Mouse (Mus musculus): ENCODE data around the gene Umps.

Gene Umps

DNA sequence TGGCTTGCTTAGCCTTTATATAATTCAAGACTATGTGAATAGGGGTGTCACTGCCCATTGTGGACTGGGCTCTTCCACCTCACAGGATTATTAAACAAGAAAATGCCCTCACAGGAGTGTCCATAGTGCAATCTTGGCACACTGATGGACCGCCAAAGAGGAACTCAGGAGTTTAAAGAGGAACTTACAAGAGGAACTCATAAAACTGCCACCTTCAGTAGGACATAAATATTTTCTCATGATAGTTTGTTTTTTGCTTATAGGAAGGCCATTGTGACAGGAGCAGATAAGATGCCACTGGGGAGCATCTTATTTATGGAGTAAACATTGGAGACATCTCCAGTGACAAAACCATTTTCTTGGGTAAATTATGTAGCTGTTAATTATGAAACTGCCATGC lies 12.0 kb downstream of the Umps start:
- DNase-seq (ENCODE audit: low spot score): no peak

DNA sequence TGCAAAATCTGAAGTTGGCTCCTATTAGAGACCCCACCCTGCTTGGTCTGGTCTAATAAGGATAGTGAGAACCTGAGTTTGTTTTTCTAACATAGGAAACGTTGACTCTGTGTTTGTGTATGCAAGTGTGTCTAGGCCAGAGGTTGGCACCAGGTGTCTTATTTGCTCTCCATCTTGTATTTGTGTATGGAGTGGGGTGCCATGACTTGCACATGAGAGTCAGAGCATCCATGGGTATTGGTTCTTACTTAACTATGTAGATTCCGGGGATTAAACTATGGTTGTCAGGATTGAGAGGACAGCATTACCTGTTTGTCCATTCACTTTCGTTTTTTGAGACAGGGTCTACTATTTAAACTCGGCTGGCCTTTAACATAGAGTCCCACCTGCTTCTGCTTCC lies 13.8 kb downstream of the Umps start:
- no peak for DNase-seq (ENCODE audit: low spot score)

DNA sequence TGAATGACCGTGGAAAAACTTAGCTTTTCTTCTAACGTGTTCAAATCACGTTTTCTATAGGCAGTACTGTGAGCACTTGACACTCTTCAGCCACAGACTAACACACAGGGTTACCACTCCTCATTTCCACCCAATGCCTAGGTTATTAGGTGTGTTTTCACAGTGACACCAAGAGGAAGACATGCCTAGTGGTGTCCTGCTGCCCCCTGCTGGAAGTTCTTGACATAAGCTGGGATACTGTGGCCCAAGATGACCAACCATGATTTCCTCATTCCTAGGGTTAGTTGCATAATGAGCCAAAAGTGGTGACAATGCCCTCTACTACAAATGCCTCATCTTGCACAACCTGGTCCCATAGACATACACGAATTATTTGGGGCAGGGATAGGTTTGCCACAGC lies 16.0 kb downstream of the Umps start:
- DNase-seq (ENCODE audit: low spot score): peak; percentile 83

DNA sequence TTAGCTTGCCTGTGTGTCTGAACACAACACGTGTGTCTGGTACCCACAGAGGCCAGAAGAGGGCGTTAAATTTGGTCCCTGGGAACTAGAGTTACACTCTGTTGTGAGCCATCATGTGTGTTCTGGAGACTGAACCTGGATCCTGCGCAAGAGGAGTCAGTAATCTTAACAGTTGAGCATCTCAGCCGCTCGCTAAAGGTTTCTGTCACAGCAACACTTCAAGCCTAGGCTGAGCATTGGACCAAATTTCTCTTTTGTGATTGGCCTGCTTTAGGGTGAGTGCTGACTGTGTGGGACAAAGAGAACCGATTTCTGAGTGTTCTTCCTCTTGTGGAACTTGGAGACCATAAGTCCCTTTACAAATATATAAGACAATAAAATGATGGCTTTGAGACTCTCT lies 16.5 kb downstream of the Umps start:
- DNase-seq (ENCODE audit: low spot score): no peak

DNA sequence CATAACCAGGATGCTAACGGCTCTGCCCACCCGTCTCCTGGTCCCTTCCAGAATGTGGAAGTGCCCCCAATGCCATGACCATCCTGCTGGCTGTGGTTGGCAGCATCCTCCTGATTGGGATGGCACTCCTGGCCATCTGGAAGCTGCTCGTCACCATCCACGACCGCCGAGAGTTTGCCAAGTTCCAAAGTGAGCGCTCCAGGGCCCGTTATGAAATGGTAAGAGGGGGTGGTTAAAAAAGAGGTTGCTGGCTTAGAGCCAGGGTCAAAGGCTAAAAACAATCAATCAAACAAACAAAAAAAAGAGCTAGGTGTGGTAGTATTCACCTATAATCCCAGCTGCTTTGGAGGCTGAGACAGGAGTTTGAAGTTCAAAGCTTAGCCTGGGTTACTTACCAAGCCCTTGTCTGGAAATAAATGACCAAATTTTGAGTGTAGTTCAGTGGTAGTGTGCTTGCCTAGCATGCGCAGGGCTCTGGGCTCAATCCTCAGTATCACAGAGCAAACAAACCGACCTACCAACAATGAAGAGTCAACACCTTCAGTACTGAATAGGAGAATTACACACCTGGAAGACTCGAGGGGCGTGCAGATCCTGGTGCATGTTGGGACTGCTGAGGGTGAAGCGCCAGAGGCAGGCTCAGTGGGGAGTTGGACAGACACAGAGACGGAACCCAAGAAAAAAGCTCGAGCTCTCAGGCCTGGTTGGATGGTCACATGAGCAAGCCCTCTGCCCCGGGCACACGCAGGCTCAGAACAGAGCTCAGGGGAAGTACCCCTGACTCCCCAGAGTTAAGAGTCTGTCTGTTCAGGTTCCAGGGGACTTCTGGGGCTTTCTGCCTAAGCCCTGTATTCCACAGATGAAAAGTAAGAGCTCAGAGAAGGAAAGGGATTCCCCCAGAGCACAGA lies 18.9 kb downstream of the Umps start:
- DNase-seq (ENCODE audit: low spot score): no peak

DNA sequence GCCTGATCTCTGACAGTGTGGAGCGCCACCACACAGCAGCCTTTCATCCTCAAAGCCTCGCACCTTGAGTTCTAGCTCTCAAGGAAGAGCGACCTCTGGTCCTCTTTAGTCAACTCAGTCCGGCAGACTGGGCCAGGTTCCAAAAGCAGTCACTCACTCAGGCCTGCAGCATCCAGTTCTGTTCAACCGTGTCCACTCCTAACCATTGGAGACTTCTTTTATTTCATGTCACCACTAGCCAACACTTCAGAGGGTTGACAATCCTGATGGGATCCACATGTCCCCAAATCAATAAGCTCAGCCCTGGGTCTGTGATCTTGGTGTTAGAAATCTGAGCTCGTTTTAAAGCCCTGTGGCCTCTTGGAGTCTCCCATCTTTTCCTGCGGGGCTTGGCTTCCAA lies 20.8 kb downstream of the Umps start:
- no peak for DNase-seq (ENCODE audit: low spot score)

DNA sequence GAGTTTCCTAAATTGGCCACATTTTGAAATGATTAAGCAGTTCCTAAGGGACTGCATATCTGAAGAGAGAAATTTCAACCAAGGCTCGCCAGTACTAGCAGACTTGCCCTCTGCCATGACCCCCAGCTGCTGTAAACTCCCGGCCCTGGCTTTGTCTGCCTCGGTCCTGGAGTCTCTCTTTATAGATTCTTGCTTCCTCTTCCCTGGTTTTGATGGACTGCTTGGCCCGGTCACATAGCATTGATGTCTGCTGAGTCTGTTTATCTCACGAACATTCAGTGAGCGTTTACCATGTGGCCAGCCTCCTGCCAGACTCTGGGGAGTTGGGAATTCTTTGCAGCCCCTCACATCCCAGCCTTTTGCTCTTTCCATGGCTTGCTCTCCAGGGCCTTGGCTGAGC lies 22.1 kb downstream of the Umps start:
- no peak for DNase-seq (ENCODE audit: low spot score)

DNA sequence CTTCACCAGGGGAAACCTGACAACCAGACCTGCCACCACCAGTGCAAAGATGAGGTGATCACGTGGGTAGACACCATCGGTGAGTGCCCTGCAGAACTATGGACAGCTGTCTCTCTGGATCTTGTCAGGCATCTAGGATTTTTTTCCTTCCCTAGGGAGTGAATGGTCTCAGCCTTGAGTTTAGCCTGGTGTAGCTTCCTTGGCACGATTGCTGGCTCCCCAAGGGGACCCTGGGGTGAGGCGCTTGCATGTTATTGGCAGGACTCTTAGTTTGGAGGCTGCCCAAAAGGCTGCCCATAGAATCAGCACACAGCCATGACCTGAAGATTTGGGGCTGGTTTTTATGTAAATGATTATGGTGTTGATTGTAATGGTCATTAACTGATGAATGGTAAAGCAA lies 22.7 kb downstream of the Umps start:
- DNase-seq (ENCODE audit: low spot score): no peak

DNA sequence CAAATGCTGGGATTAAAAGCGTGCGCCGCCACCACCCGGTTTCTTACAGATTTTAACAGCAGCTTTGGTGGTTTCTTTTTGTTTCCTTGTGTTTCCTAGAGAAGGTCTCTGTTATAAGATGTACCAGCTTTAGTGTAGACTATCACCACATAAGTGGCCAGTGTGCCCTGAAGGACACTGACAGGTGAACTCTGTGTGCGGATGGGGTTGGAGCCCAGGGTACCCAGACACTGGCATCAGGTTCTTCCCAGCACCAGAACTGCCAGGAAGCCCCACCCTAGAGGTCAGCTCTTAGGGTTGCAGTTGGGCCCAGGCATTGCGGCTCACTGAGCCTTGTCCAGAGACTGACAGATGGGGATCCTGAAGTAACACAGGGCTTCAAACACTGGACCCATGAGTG lies 23.4 kb downstream of the Umps start:
- DNase-seq (ENCODE audit: low spot score): no peak

DNA sequence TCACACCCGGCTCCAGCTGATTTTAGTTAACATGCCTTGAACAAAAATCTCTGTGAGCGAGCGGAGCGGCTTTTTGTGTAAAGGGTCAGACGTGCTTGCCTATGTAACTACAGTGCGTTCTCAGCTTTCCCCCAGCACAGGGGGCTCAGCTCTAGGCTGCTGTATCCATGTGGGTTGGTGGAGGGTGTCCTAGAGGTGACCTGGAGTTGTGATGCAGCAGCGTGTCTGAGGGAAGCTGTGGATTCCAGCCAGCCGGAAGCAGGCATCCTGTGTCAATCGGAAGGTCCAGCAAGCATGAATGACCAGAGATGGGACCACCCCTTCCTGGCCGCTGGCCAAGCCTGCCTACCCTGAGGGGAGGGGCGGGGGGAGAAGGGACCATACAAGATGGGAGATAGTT lies 24.5 kb downstream of the Umps start:
- peak; percentile 21 for DNase-seq (ENCODE audit: low spot score)

DNA sequence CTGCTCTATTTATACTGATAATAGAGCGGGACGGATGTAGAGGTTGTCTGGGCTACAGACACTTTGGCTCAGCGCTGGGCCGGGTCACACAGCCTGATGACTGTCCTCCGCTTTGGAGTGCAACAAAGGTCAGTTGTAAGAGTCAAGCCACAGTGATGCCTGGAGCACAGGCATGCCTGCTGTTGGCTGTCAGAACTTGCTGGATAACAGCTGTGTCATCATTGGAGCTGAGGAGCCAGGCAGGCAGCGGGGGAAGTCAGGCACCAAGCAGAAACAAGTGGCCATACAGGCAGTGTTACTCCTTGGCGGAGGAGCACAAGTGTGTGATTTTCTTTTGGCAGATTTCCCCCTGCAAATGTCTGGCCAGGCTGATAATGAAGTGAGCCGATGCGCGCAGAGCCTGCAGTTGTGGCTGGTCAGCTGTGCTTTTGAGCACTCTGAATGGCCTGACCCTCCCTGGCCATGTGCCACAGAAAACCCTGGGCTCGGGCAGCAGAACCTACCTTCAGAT lies 25.5 kb downstream of the Umps start:
- DNase-seq (ENCODE audit: low spot score): peak; percentile 47

DNA sequence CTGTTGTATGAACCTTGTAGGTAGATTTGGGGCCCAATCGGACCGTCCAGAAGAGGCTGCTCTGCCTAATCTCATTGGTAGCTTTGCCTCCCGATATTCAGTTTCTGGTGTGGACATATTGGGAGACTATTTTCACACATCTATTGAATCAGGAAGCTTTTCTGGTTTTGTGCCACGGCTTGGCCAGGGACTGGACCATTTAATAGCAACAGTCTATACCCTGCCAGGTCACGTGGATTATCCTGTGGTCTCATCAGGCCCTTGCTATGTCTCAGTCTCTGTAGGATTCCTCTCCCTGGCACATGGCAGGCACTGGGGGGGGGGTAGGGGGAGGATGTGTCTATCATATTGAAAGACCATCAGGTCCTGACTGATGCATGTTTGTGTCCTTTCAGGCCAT lies 26.7 kb downstream of the Umps start:
- no peak for DNase-seq (ENCODE audit: low spot score)

DNA sequence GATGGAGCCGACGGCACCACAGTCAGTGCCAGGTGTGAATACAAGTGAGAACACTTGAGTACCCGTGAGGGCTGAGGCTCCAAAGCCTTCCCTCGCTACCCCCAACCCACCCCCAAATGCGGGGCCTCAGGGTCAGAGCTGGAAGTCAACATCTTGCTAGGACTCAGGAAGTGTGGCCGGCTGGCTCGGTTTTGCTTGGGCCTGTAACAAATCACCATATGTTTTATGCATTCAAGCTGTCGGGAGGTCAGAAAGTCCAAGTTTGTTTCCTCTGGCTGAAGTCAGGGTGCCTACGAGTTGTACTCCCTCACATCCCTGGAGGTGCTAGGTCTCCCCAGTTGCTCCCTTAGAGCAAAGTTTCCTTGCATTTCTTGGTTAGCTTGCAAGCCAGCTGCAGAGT lies 27.2 kb downstream of the Umps start:
- DNase-seq (ENCODE audit: low spot score): no peak

DNA sequence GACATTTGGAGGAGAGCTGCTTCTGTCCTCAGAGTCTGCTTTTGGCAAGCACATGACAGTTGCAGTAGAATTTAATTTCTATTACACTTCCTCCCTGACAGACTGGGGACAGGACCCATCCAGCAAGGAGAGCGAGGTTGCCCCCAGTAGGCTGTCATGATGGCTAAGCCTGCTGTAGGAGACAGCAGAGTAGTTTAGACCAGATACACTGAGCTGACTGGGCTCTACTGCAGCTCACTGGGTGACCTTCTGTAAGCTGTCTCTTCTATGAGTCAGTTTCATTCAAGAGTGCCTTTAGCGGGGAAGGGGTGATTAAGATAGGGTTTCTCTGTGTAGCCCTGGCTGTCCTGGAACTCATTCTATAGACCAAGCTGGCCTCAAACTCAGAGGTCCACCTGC lies 27.7 kb downstream of the Umps start:
- DNase-seq (ENCODE audit: low spot score): no peak

DNA sequence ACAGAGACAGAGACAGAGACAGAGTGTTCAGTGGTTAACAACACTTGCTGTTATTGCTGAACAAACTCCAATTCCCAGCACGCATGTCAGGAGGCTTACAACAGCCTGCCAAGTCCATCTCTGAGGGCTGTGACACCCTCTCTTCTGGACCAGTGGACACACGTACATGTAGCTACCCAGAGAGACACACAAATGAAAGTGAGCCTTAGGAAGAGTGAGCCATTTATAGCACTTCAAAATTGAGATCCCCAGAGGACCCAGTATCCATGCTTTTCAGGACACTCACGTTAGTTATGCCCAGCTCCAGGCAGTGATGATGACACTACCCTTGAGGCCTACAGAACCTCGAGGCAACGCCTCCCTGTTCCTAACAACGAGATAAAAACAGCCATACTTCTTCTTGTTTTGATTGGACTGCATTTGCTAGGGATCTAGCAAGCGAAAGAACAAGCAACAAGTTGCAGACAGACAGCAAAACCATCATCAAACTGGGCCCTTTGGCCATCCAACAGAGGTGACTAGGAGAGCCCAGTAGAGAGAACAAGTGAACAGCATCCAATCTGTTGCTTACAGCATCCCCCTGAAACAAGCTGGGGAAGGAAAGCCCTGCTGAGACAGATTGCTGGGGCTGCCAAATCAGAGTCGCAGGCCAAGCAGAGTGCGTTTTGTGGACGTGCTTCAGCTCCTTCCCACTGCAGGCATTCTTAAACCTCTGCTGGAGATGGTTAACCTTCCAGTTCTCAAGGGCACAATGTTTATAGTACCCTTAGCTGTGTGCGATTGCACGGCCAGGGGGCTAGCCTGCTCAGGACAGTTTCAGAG lies 28.3 kb downstream of the Umps start:
- DNase-seq (ENCODE audit: low spot score): no peak

DNA sequence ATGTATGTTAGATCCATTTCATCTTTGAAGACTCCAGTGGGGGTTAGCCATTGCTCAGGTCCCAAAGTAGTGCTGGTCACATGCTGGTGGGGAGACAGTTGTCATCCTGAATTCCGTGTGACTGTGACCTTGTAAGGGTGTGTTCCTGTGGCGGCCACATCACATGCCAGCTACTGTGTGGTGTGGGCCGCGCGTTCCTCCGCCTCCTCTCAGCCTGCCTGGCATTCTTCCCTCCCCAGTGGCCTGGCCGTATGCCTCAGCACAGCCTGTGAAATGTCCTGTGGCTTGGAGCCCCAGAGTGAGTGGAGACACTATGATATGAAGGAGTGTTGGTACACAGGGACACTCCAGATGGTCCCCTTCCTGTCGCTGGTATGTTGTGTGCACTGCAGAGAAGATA lies 29.3 kb downstream of the Umps start:
- DNase-seq (ENCODE audit: low spot score): peak; percentile 28

DNA sequence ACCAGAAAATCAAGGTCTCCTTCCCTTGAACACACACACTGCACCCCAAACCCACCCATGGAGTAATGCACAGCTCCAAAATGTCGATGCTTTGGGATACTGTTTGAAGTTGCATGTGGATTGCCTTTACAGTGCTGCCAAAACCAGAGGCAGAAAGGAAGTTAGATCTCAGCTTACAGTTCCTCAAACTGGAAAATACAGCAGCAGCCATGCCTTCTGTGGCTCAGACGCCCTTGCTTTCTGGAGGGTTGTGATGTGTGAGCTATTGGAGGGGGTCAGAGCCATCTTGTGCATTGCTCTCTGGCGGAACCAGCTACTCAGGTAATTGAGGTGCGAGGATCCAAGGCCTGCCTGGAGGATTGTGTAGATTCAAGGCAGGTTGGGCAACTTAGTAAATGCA lies 30.0 kb downstream of the Umps start:
- no peak for DNase-seq (ENCODE audit: low spot score)

DNA sequence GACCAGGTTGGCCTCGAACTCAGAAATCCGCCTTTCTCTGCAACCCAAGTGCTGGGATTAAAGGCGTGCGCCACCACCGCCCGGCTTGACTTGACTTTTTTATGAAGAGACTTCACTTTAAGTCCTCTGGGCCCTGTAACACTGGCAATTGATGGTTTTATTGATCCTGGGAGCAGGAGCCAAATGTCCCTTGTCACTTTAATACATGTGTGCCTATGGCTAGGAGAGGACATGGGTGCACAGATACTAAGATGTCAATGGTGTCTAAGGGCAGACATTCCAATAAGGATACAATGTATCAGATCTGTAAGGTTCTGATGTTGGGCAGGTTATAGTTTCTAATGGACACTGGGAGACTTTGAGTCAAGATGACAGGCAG lies 31.4 kb downstream of the Umps start:
- DNase-seq (ENCODE audit: low spot score): no peak

DNA sequence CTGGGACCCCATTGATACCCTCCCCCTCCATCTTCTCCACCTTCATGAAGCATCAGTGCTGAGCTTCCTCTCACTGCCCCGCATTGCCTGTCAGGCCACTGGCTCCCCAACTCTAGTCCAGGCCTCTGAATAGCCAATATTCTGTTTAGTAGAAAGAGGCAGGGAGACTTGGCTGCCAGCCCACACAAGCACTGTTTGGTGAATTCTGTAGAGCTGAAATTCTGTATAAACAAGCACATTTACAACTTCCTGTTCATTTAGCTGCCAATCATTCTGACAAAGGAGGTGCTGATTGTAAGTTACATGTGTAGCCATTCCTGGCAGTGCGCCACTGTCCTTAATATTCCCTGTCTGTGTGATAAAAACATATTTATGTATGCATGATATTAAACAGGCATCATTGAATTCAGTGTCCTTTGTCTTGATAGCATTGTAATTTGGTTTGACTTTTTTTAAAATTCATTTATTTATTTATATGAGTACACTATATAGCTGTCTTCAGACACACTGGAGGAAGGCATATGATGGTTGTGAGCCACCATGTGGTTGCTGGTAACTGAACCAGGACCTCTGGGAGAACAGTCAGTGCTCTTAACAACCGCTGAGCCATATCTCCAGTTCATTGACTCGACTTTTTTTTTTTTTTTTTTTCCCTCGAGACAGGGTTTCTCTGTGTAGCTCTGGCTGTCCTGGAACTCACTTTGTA lies 32.0 kb downstream of the Umps start:
- no peak for DNase-seq (ENCODE audit: low spot score)

DNA sequence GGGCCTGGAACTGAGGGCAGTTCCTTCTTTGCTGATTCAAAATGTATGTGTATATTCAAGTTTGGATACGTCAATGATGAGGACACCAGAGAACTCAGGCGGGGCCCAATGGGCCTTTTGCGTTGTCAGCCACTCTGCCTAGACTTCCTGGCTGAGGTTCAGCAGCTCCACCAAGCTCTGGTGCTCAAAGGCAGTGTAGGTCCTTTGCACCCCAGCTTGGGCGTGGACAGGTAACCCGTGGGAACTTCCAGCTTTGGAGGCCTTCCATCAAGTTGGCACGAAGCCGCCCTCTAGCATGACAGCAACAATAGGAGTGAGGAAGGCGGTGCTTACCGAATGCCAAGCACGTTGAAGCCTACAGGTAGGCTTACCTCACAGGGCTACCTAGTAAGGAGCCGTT lies 33.4 kb downstream of the Umps start:
- DNase-seq (ENCODE audit: low spot score): no peak

DNA sequence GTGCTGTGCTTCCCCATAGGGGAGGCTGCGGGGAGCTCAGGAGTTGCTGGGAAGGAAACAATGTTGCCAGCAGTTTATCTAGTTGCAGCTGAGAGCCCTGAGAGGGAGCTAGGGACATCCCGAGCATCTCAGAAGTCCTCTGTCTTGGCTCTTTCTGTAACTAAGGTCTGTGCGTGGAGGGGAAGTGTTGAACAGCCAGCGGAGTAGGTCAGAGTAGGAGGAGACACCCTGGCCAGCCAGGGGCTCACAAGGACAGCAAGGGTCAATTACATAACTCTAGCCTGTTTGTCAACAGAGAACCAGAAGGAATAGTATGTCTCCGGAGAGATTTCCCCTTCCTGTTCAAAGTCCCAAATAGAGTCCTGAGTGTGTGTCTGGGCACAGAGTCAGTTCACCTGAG lies 34.7 kb downstream of the Umps start:
- no peak for DNase-seq (ENCODE audit: low spot score)

DNA sequence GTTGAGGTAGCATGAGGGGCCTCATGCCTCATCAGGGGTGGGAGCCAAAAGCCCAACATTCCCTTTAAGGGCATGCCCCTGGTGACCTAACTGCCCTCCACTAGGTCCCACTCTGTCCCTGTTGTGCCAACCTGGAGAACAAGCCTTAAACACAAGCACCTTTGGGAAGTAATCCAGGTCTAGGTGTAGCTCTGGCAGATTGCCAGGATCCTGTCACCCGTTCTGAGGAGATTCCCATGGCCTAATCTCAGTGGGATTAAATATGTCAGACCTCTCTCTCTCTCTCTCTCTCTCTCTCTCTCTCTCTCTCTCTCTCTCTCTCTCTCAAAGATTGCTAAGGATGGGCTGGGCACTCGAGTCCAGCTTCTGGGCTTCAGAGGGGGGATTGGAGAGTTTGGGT lies 35.2 kb downstream of the Umps start:
- DNase-seq (ENCODE audit: low spot score): no peak

DNA sequence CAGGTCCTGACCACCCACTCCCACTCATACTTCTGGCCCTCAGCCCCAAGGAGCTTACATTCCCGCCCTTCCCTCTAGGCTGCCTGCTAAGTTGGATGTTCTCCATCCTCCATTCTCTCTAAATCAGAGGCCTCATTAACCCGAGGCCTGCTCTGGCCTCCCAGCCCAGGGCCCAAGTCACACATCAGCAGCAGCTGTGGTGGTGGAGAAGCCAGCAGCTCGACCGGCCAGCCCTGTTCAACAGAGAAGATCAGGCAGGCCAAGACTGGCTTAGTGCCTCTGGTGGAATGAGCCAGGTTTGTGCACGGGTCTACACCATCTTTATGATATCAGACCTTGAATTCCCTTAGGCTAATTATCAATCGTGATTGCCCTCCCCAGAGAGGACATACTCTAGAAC lies 36.1 kb downstream of the Umps start:
- no peak for DNase-seq (ENCODE audit: low spot score)

Data from urinary bladder, postnatal 25 days (tissue).